Mouse (Mus musculus) E14TG2a.4 (cell line): ENCODE results near the gene Pcmt1.

ENCODE experiments used
- CTCF ChIP-seq: conservative IDR thresholded peaks from 2 replicates; pipeline ENCODE4 v1.5.1; 2014; ENCODE audit warnings: low read length
- NANOG ChIP-seq: IDR thresholded peaks from 2 replicates; pipeline ENCODE4 v1.6.1; 2014; ENCODE audit warnings: borderline replicate concordance, low read length, mixed read lengths
- POU5F1 ChIP-seq: IDR thresholded peaks from 2 replicates; pipeline ENCODE4 v1.6.1; 2014; ENCODE audit warnings: low read length, borderline replicate concordance

DNA sequence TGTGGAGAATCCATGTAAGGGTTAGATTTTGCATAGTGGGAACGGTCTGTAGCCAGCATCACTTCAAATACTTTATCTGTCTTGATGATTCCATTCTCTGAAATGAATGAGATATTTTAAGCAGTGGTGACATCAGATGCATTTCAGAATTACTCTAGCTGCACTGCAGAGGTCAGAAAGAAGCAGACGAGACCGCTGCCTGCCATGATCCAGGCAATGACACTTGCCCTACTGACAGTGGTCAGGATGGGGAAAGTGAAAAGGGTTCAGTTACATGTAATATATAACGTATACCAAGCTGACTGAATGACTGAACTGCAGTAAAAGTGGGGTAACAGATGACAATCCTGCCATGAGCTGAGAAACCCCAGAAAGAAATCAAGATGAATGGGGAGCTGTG lies 31.9 kb downstream of the Pcmt1 start:
- no peak for TF ChIP-seq CTCF
- TF ChIP-seq NANOG, result no peak
- no peak for TF ChIP-seq POU5F1
